Mouse (Mus musculus): ENCODE data around the gene Tst. TPM values are rescaled to one million over a fixed set of nuclear protein-coding genes. Genes with fewer than 3 reads are reported as not detected.

Gene Tst
- total RNA-seq, 4 experiments from 2014 or later, result 19.1 to 25.8 (median 22.3) TPM

DNA sequence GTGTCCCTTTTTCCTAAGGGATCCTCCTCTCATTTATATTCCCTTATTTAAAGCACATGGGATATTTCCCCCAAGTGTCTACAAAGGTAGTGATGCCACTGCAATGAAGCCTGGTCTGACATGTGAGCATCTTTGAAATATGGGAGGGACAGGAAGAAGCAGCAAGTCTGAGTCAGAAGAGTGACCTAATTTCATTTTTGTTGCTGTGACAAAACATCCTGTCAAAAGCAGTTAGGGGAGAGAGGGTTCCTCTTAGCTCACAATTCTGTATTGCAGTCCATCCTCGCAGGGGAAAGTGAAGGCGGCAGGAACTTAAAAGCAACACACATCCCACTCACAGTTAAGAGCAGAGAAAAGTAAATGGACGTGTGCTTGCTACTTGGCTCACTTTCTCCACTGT lies 14.9 kb downstream of the Tst start:
- no peak for DNase-seq (ENCODE audit: low spot score in 2 of 2)

GRCm38 (mm10) chr15:78385564-78385963 lies 20.1 kb downstream of the Tst start:
- DNase-seq (ENCODE audit: low spot score in 2 of 2), result no peak

DNA sequence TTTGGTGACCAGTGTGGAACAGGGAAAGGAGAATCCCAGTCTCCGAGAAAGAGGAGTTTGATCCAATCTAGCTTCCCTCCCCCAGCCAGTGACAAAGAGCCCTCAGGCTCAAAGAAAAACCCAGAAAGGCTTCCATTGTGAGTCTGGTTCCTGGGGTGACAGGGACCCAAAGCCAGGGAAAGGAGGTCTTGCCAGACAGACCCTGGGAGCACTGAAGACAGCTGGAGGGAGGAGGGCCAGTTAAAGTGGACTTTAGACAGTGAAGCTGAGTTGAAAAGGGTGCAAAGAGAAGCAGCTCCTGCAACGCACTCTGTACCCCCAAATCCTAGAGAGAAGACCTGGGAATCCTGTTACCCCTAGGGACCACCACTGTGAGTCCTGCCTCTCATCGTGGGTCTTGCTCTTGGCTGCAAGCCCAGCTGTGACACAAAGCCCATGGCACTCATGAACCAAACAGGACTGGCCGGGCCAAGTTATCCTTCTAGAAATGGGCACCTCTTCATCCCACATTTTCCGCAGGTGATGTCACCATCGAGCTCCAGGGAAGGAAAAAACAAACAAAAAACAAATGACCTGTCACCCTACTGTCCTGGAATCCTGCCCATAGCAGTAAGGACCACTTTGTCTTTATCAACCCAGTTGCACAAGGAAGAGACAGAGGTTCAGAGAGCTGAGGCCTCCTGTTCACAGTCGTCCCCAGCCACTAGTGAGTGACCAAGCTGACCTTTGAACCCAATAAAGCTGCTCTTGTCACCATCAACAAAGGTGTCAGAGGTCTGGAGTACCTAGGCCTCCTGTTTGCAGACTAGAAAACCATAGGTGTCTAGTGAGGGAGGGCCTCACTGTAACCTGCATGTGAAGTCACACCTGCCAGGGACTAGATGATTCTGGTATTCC lies 21.2 kb downstream of the Tst start:
- no peak for DNase-seq (ENCODE audit: low spot score in 2 of 2)

GRCm38 (mm10) chr15:78383450-78384219 lies 22.1 kb downstream of the Tst start:
- no peak for DNase-seq (ENCODE audit: low spot score in 2 of 2)

DNA sequence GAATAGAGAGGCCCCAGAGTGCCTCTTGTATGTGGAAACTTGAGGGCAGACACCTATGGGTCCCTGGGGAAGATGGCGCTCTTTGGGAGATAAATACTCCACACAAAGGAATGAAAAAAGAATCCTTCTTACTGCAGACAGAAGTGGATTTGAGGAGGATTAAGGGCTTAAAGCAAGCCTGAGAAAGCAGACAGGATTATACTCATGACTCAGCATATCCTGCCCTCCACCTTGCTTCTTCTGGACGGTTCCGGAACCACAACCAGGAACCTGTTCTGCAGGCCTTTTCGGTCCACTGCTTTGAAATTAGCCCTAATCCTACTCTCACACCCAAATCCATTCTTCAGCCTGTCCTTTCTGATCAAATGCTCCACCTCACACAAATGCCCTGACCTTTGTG lies 23.6 kb downstream of the Tst start:
- no peak for DNase-seq (ENCODE audit: low spot score in 2 of 2)

- no peak for DNase-seq (ENCODE audit: low spot score in 2 of 2)
Measured at GRCm38 (mm10) chr15:78380741-78381140, 25.0 kb downstream of the Tst start.

DNA sequence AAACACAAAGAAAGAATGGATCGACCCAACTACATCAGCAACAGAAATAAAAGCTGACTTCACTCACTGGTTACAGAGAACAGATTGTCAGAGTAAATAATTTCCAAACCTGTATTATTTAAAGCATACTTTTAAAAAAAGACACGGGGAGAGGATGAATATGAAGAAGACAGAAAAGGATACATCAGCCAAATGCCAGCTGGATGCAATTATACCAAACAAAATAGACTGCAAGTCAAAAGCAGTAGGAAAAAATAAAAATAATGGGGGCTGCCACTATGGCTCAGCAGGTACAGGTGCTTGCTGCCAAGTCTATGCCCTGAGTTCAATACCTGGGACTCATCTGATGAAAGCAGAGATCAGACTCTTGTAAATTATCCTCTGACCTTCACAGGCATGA lies 25.5 kb downstream of the Tst start:
- DNase-seq (ENCODE audit: low spot score in 2 of 2), result no peak

GRCm38 (mm10) chr15:78378556-78378955 lies 27.2 kb downstream of the Tst start:
- DNase-seq (ENCODE audit: low spot score in 2 of 2), result no peak

DNA sequence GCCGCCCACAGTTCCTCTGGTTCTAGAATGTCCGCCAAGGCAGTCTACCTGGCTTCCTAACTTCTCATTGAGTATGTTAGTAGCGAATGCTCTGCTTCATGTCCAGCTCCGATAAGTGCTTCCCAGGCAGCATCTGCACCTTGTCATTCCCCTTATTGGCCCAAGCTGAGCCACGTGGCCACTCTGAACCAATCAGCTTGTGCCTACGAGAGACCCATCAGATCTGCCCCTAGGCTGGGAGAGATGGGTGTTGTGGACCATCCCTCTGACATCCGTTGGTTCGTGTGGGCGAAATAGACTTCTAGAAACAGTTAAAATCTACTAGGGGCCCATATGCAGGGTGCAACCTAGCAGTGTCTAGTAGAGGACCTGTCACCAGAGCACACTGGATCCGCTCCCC lies 27.8 kb downstream of the Tst start:
- DNase-seq (ENCODE audit: low spot score in 2 of 2), result no peak

GRCm38 (mm10) chr15:78374204-78374603 lies 31.5 kb downstream of the Tst start:
- DNase-seq (ENCODE audit: low spot score in 2 of 2), result no peak

GRCm38 (mm10) chr15:78372796-78373195 lies 32.9 kb downstream of the Tst start:
- no peak for DNase-seq (ENCODE audit: low spot score in 2 of 2)

- DNase-seq (ENCODE audit: low spot score in 2 of 2), result no peak
Measured at GRCm38 (mm10) chr15:78369641-78370040, 36.1 kb downstream of the Tst start.

DNA sequence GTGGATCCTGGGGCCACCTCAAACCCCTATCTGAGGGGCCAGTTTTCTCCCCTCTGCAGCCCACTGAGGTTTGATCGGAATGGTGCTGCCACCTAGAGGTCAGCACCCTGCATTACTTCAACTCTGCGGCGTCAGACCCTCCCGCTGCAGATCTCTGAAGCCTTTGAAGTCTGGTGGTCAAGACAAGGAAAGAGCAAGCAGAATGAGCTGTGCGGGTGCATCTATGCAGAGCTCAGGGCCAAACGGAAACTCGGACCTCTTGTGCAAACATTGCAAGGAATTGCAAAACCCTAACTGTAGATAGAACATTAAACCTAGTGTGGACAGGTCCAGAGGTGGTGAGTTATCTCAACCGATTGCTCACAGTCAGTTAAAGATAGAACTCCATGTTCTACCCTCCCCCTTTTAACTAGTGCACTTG lies 36.8 kb downstream of the Tst start:
- DNase-seq (ENCODE audit: low spot score in 2 of 2), result no peak

DNA sequence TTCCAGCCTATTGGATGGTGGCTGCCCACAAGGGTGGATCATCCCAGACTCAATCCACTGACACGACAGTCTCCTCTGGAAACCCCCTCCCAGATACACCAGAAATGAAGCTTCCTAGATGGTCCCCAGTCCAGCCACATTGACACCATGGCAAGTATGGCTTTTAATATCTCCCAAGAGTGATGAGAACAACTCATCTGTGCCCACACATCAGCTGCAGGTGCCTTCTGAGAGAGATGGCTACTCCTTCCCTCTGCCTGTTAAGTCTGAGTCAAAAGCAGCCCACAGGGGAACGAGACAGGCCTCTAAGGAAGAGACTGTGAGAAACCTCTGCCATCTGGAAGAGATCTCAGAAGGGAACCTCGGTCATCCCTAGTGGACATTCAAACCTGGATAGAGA lies 37.9 kb downstream of the Tst start:
- DNase-seq (ENCODE audit: low spot score in 2 of 2), result no peak

- no peak for DNase-seq (ENCODE audit: low spot score in 2 of 2)
Measured at GRCm38 (mm10) chr15:78366875-78367274, 38.8 kb downstream of the Tst start.

- no peak for DNase-seq (ENCODE audit: low spot score in 2 of 2)
Measured at GRCm38 (mm10) chr15:78365916-78366315, 39.8 kb downstream of the Tst start.

DNA sequence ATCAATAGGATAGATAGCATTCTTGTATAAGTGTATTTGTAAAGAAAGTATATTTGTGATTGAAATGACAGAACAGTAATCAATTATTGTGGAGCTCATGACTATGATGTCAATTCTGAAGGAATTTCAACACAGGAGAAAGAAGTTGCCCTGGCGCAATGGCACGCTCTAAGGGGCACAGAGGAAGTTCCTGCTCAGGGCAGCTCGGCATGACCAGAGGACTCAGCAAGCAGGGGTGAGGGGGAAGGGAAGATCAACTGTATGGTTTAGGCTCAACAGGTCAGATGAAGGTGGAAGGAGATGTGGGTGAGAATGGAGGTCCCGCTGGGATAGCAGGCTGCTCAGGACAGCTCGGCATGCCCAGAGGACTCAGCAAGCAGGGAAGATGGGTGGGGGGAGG lies 50.2 kb downstream of the Tst start:
- DNase-seq (ENCODE audit: low spot score in 2 of 2), result no peak

GRCm38 (mm10) chr15:78354958-78355357 lies 50.7 kb downstream of the Tst start:
- no peak for DNase-seq (ENCODE audit: low spot score in 2 of 2)

DNA sequence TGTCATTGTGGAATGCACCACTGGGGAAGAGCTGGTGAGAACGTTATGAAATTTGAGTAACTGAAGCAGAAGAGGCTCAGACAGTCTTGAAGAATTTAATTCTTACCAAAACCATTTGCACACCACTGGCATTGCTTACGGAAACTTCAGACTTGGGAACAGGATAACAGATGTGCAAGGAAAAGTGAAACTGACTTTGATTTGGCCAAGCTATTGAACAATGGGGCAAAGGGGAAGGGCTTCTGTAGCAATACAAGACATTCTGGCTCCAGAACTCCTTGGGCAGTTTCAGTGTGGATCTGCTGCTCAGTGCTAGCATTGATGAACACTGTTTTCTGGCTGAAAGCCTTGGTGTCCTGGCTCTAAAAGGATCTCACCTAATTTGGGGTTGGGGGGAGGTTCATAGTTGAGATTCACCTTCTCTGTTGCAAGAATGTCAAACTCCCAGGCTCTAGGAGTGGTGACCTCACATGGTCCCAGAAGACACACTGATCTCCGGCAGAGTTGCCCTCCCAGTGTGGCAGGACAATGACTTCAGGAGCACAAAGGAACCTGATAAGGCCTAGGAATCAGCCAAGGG lies 54.0 kb downstream of the Tst start:
- no peak for DNase-seq (ENCODE audit: low spot score in 2 of 2)
